Mouse (Mus musculus): Measurements from ENCODE around the gene Alcam. TPM values are rescaled to one million over a fixed set of nuclear protein-coding genes. Genes with fewer than 3 reads are reported as not detected.
A peak's percentile ranks its signal among the peaks of the same experiment; 100 is the strongest.

Alcam gene
- polyA plus RNA-seq, 2 experiments = 7.3 to 7.5 TPM

- no peak overlapping the region for H3K4me3 ChIP-seq (ENCODE audit: insufficient read depth in 1 of 2, low read depth in 2 of 2, low read length in 2 of 2)
- ATAC-seq (ENCODE audit: insufficient read depth) (no peak), DNase-seq (ENCODE audit: low read depth in 3 of 3, low spot score in 3 of 3) (no peak)
- no peaks in the 10 kb centered on the region for H3K36me3 ChIP-seq (replicated peaks; ENCODE audit: control insufficient read depth, insufficient read depth, low read depth)
- no peak overlapping the region for H3K9ac ChIP-seq (replicated peaks)
- 29% methylated on average over 2 of the region's 2 CpGs for WGBS (ENCODE audit: insufficient replicate concordance)
- no peaks in the 10 kb centered on the region for H3K27me3 ChIP-seq (ENCODE audit: control insufficient read depth, insufficient read depth, low read length)
- H3K9me3 ChIP-seq (ENCODE audit: control insufficient read depth, low read length) = no peaks in the 10 kb centered on the region
- TF ChIP-seq CTCF (IDR thresholded peaks at IDR 0.05; ENCODE audit: low read depth) = no peak
- no peak for TF ChIP-seq EP300 (IDR thresholded peaks at IDR 0.05; ENCODE audit: low read depth)
- no peak overlapping the region for H3K4me2 ChIP-seq (ENCODE audit: low read depth)
- H3K4me1 ChIP-seq (replicated peaks; ENCODE audit: control insufficient read depth in 2 of 2, insufficient read depth in 2 of 2, low read length in 1 of 2) = no peaks in the 10 kb centered on the region
- no peak overlapping the region for H3K27ac ChIP-seq
These were observed 223.9 kb downstream of the Alcam start for GRCm38 (mm10) chr16:52229930-52230329.

- H3K36me3 ChIP-seq (replicated peaks; ENCODE audit: control insufficient read depth, insufficient read depth, low read depth) = no peaks in the 10 kb centered on the region
- H3K27me3 ChIP-seq (ENCODE audit: control insufficient read depth, insufficient read depth, low read length) = no peaks in the 10 kb centered on the region
- H3K27ac ChIP-seq = no peak overlapping the region
- H3K9ac ChIP-seq (replicated peaks) = no peak overlapping the region
- H3K4me3 ChIP-seq (ENCODE audit: insufficient read depth in 1 of 2, low read depth in 2 of 2, low read length in 2 of 2) = no peak overlapping the region
- H3K9me3 ChIP-seq (ENCODE audit: control insufficient read depth, low read length) = no peaks in the 10 kb centered on the region
- DNase-seq (ENCODE audit: low read depth in 3 of 3, low spot score in 3 of 3) = no peak
- H3K4me1 ChIP-seq (replicated peaks; ENCODE audit: control insufficient read depth in 2 of 2, insufficient read depth in 2 of 2, low read length in 1 of 2) = no peaks in the 10 kb centered on the region
- TF ChIP-seq EP300 (IDR thresholded peaks at IDR 0.05; ENCODE audit: low read depth) = no peak
- no peak overlapping the region for H3K4me2 ChIP-seq (ENCODE audit: low read depth)
- ATAC-seq (ENCODE audit: insufficient read depth) = no peak
- WGBS (ENCODE audit: insufficient replicate concordance) = 54% methylated on average over 7 of the region's 7 CpGs
These were observed 224.4 kb downstream of the Alcam start for GRCm38 (mm10) chr16:52229446-52229845.

DNA sequence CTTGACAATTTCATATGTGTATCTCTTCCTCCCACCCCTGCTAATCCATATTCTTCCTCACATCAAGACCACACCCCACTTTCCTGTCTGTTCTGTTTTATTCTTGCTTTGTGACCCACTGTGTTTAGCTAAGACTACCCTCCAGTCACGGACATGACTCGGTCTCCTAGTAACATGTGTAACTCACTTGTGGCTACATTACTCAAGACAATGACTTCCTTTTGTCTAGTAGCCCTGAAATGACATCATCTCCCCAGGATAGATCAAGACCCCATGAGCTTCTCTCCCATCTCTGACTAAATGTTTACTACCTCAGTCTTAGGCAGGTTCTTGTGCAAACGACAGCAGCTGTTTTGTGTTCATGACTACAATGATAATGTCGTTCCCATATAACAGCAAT, 231.0 kb downstream of the Alcam start:
- Histone ChIP-seq H3K27ac (no peak overlapping the region), H3K9me3 (ENCODE audit: control insufficient read depth, low read length) (no peaks in the 10 kb centered on the region), H3K9ac (replicated peaks) (no peak overlapping the region), H3K27me3 (ENCODE audit: control insufficient read depth, insufficient read depth, low read length) (no peaks in the 10 kb centered on the region), H3K4me2 (ENCODE audit: low read depth) (no peak overlapping the region), H3K4me1 (replicated peaks; ENCODE audit: control insufficient read depth in 2 of 2, insufficient read depth in 2 of 2, low read length in 1 of 2) (no peaks in the 10 kb centered on the region), H3K36me3 (replicated peaks; ENCODE audit: control insufficient read depth, insufficient read depth, low read depth) (no peaks in the 10 kb centered on the region), H3K4me3 (ENCODE audit: insufficient read depth in 1 of 2, low read depth in 2 of 2, low read length in 2 of 2) (no peak overlapping the region)
- TF ChIP-seq CTCF (IDR thresholded peaks at IDR 0.05; ENCODE audit: low read depth) = no peak
- TF ChIP-seq EP300 (IDR thresholded peaks at IDR 0.05; ENCODE audit: low read depth) = no peak
- 36% methylated on average over 4 of the region's 4 CpGs for WGBS (ENCODE audit: insufficient replicate concordance)
- DNase-seq (ENCODE audit: low read depth in 3 of 3, low spot score in 3 of 3) = no peak
- ATAC-seq (ENCODE audit: insufficient read depth) = no peak

GRCm38 (mm10) chr16:52219069-52219468, 234.8 kb downstream of the Alcam start:
- Histone ChIP-seq H3K27me3 (ENCODE audit: control insufficient read depth, insufficient read depth, low read length) (no peaks in the 10 kb centered on the region), H3K4me2 (ENCODE audit: low read depth) (no peak overlapping the region), H3K36me3 (replicated peaks; ENCODE audit: control insufficient read depth, insufficient read depth, low read depth) (no peaks in the 10 kb centered on the region), H3K27ac (no peak overlapping the region), H3K9me3 (ENCODE audit: control insufficient read depth, low read length) (no peaks in the 10 kb centered on the region), H3K4me3 (ENCODE audit: insufficient read depth in 1 of 2, low read depth in 2 of 2, low read length in 2 of 2) (no peak overlapping the region), H3K9ac (replicated peaks) (no peak overlapping the region), H3K4me1 (replicated peaks; ENCODE audit: control insufficient read depth in 2 of 2, insufficient read depth in 2 of 2, low read length in 1 of 2) (no peaks in the 10 kb centered on the region)
- TF ChIP-seq CTCF (IDR thresholded peaks at IDR 0.05; ENCODE audit: low read depth) (peak; percentile 55), EP300 (IDR thresholded peaks at IDR 0.05; ENCODE audit: low read depth) (no peak)
- DNase-seq (ENCODE audit: low read depth in 3 of 3, low spot score in 3 of 3) (no peak), ATAC-seq (ENCODE audit: insufficient read depth) (no peak)
- 16% methylated on average over 2 of the region's 2 CpGs for WGBS (ENCODE audit: insufficient replicate concordance)

DNA sequence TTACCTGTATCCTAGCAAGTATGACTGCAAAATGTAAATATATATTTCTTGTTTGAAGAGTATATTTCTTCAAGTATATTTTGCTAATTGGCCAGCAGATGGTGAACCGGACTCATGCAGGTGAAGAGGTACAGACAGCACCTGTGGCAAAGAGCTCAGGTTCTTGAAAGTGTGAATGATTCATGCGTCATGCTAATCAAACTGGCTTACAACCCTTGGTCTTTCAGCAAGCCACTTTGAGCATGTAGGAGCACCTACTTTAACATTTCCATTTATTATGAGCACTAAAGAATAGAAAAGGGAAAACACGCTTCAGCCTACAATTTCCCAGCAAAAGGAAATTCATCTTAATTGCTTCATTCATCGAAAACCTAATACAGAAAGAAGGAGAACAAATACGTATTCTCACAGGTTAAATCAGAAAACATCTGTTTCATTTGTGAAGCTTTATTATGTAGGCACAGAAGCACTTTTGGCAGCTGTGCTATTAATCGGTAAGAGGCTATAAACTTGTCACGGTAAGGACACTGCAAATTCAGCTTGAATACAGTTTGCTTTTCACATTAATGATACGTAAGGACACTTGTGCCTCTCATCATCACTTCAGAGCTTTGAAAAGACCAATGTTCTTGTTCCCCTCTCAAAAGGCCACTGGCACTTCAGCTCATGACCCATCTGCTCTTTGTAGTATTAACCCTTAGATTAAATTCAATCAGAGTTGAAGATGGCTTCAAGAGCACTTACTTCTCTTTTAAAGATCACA, 242.8 kb downstream of the Alcam start:
- Histone ChIP-seq H3K27ac (no peak overlapping the region), H3K4me1 (replicated peaks; ENCODE audit: control insufficient read depth in 2 of 2, insufficient read depth in 2 of 2, low read length in 1 of 2) (no peaks in the 10 kb centered on the region), H3K36me3 (replicated peaks; ENCODE audit: control insufficient read depth, insufficient read depth, low read depth) (no peaks in the 10 kb centered on the region), H3K4me3 (ENCODE audit: insufficient read depth in 1 of 2, low read depth in 2 of 2, low read length in 2 of 2) (no peak overlapping the region), H3K9me3 (ENCODE audit: control insufficient read depth, low read length) (no peaks in the 10 kb centered on the region), H3K4me2 (ENCODE audit: low read depth) (no peak overlapping the region), H3K27me3 (ENCODE audit: control insufficient read depth, insufficient read depth, low read length) (no peaks in the 10 kb centered on the region), H3K9ac (replicated peaks) (no peak overlapping the region)
- 74% methylated on average over 8 of the region's 8 CpGs for WGBS (ENCODE audit: insufficient replicate concordance)
- no peak for ATAC-seq (ENCODE audit: insufficient read depth)
- TF ChIP-seq CTCF (IDR thresholded peaks at IDR 0.05; ENCODE audit: low read depth) (no peak), EP300 (IDR thresholded peaks at IDR 0.05; ENCODE audit: low read depth) (no peak)
- no peak for DNase-seq (ENCODE audit: low read depth in 3 of 3, low spot score in 3 of 3)
